Mouse (Mus musculus) liver, embryonic 14.5 days (tissue): ENCODE measurements around the gene Muc5ac.

Source experiments
- CTCF ChIP-seq: IDR thresholded peaks from 2 replicates; pipeline ENCODE4 v1.5.1; 2016; ENCODE audit warnings: antibody characterized with exemption, low read depth, control low read depth
- EP300 ChIP-seq: IDR thresholded peaks from 2 replicates; pipeline ENCODE4 v1.6.1; 2016; ENCODE audit warnings: antibody characterized with exemption, low read depth

GRCm38 (mm10) chr7:141840354-141840753, 51.6 kb downstream of the Muc5ac start:
- TF ChIP-seq CTCF (no peak), EP300 (no peak)
